Mouse (Mus musculus) MEL (cell line): ENCODE measurements around the gene Fam124a. TPM values are rescaled to one million over a fixed set of nuclear protein-coding genes. Genes with fewer than 3 reads are reported as not detected.

Experiments used
- DNase-seq: peaks from one replicate; pipeline ENCODE4 v3.0.0; 2011; ENCODE audit warnings: low read depth, low spot score
- H3K27ac ChIP-seq: 2 replicates; pipeline ENCODE4 v1.5.1; 2012; ENCODE audit warnings: low read depth, mild to moderate bottlenecking, control low read depth, low read length, moderate library complexity; ENCODE audit not compliant: control insufficient read depth
- H3K27me3 ChIP-seq, 2 experiments: fragments of 150-350 bp in 1 of 2; sonication (generic) in 1 of 2; 2 replicates each; pipeline ENCODE4 v1.6.1; 2012; ENCODE audit warnings: low read length in 2 of 2, mild to moderate bottlenecking in 2 of 2, improper control_type of control experiment in 1 of 2, moderate library complexity in 1 of 2; ENCODE audit not compliant: insufficient read depth in 2 of 2, control insufficient read depth in 1 of 2
- H3K36me3 ChIP-seq, 2 experiments: 2 replicates each; pipeline ENCODE4 v1.6.1; 2012 to 2014; ENCODE audit warnings: low read length in 2 of 2, improper control_type of control experiment in 1 of 2, inconsistent platforms in 1 of 2, mild to moderate bottlenecking in 1 of 2; ENCODE audit not compliant: insufficient read depth in 2 of 2, control insufficient read depth in 1 of 2
- H3K4me1 ChIP-seq, 2 experiments: fragments of 150-350 bp in 1 of 2; sonication (generic) in 1 of 2; 2 replicates each; pipeline ENCODE4 v1.6.1; 2012; ENCODE audit warnings: low read length in 2 of 2, improper control_type of control experiment in 1 of 2, mild to moderate bottlenecking in 1 of 2; ENCODE audit not compliant: insufficient read depth in 2 of 2, control insufficient read depth in 1 of 2
- H3K4me3 ChIP-seq, 2 experiments: fragments of 150-350 bp in 1 of 2; sonication (generic) in 1 of 2; 2 replicates each; pipeline ENCODE4 v1.5.1; 2012; ENCODE audit warnings: low read depth in 2 of 2, low read length in 2 of 2, mild to moderate bottlenecking in 2 of 2, moderate library complexity in 2 of 2, control low read depth in 1 of 2, improper control_type of control experiment in 1 of 2; ENCODE audit not compliant: control insufficient read depth in 1 of 2, insufficient read depth in 1 of 2
- H3K79me2 ChIP-seq: 2 replicates; pipeline ENCODE4 v1.6.1; 2012; ENCODE audit warnings: mild to moderate bottlenecking, low read length, moderate library complexity; ENCODE audit not compliant: control insufficient read depth, poor library complexity, insufficient read depth
- H3K9ac ChIP-seq: 2 replicates; pipeline ENCODE4 v1.6.1; 2012; ENCODE audit warnings: low read depth, mild to moderate bottlenecking, control low read depth, low read length, moderate library complexity; ENCODE audit not compliant: control insufficient read depth, poor library complexity, severe bottlenecking
- H3K9me3 ChIP-seq: fragments of 150-350 bp; sonication (generic); replicated peaks from 2 replicates; pipeline ENCODE4 v1.6.1; 2012; ENCODE audit warnings: mild to moderate bottlenecking, low read length, improper control_type of control experiment, moderate library complexity; ENCODE audit not compliant: insufficient read depth
- BHLHE40 ChIP-seq: IDR thresholded peaks from 2 replicates; pipeline ENCODE4 v1.6.1; 2012; ENCODE audit warnings: low read depth, mild to moderate bottlenecking, inconsistent platforms, low read length, improper control_type of control experiment, borderline replicate concordance
- CHD2 ChIP-seq: IDR thresholded peaks from 2 replicates; pipeline ENCODE4 v1.6.1; 2011; ENCODE audit warnings: low read length, improper control_type of control experiment
- ELF1 ChIP-seq: IDR thresholded peaks from 2 replicates; pipeline ENCODE4 v1.6.1; 2014; ENCODE audit warnings: low read depth, mild to moderate bottlenecking, inconsistent platforms, low read length, improper control_type of control experiment, moderate library complexity
- GATA1 ChIP-seq: IDR thresholded peaks from 2 replicates; pipeline ENCODE4 v1.6.1; 2011; ENCODE audit warnings: low read depth, low read length, improper control_type of control experiment
- KAT2A ChIP-seq: conservative IDR thresholded peaks from 2 replicates; pipeline ENCODE4 v1.6.1; 2012; ENCODE audit warnings: low read depth, low read length, improper control_type of control experiment, inconsistent platforms
- MAFK ChIP-seq: IDR thresholded peaks from 2 replicates; pipeline ENCODE4 v1.6.1; 2011; ENCODE audit warnings: low read depth, mild to moderate bottlenecking, low read length, improper control_type of control experiment, borderline replicate concordance
- MAX ChIP-seq: IDR thresholded peaks from 2 replicates; pipeline ENCODE4 v1.6.1; 2011; ENCODE audit warnings: low read length, improper control_type of control experiment
- MYB ChIP-seq: IDR thresholded peaks from 2 replicates; pipeline ENCODE4 v1.6.1; 2011; ENCODE audit warnings: mild to moderate bottlenecking, low read depth, low read length, improper control_type of control experiment
- MYC ChIP-seq: IDR thresholded peaks from 2 replicates; pipeline ENCODE4 v1.6.1; 2011; ENCODE audit warnings: low read depth, mild to moderate bottlenecking, low read length, improper control_type of control experiment, moderate library complexity
- NELFE ChIP-seq: IDR thresholded peaks from 2 replicates; pipeline ENCODE4 v1.6.1; 2011; ENCODE audit warnings: low read depth, low read length, improper control_type of control experiment
- POLR2A ChIP-seq, 2 experiments: IDR thresholded peaks; 2 replicates each; pipeline ENCODE4 v1.6.1; 2011 to 2012; ENCODE audit warnings: low read length in 2 of 2, mild to moderate bottlenecking in 2 of 2, control low read depth in 1 of 2, improper control_type of control experiment in 1 of 2, low read depth in 1 of 2, moderate library complexity in 1 of 2; ENCODE audit not compliant: control insufficient read depth in 1 of 2, insufficient read depth in 1 of 2, poor library complexity in 1 of 2
- POLR2AphosphoS5 ChIP-seq: IDR thresholded peaks from 2 replicates; pipeline ENCODE4 v1.6.1; 2012; ENCODE audit warnings: low read depth, borderline replicate concordance, mild to moderate bottlenecking, inconsistent platforms, low read length, moderate library complexity, mixed read lengths
- SMC3 ChIP-seq: IDR thresholded peaks from 2 replicates; pipeline ENCODE4 v1.6.1; 2011; ENCODE audit warnings: low read depth, low read length, improper control_type of control experiment
- TAL1 ChIP-seq: IDR thresholded peaks from 2 replicates; pipeline ENCODE4 v1.6.1; 2012; ENCODE audit warnings: mild to moderate bottlenecking, inconsistent platforms, low read length, moderate library complexity, mixed read lengths
- TBP ChIP-seq: IDR thresholded peaks from 2 replicates; pipeline ENCODE4 v1.8.0; 2011; ENCODE audit warnings: low read depth, low read length, improper control_type of control experiment
- TCF12 ChIP-seq: IDR thresholded peaks from 2 replicates; pipeline ENCODE4 v1.6.1; 2014; ENCODE audit warnings: low read depth, mild to moderate bottlenecking, inconsistent platforms, low read length, improper control_type of control experiment, moderate library complexity
- UBTF ChIP-seq: IDR thresholded peaks from 2 replicates; pipeline ENCODE4 v1.6.1; 2012; ENCODE audit warnings: low read depth, mild to moderate bottlenecking, inconsistent platforms, low read length, improper control_type of control experiment, moderate library complexity, borderline replicate concordance; ENCODE audit not compliant: insufficient read depth
- USF2 ChIP-seq, 2 experiments: IDR thresholded peaks; 2 replicates each; pipeline ENCODE4 v1.6.1; 2011 to 2012; ENCODE audit warnings: improper control_type of control experiment in 2 of 2, low read length in 2 of 2, borderline replicate concordance in 1 of 2, inconsistent platforms in 1 of 2, low read depth in 1 of 2, mild to moderate bottlenecking in 1 of 2; ENCODE audit not compliant: insufficient read depth in 1 of 2
- ZC3H11A ChIP-seq: IDR thresholded peaks from 2 replicates; pipeline ENCODE4 v1.6.1; 2012; ENCODE audit warnings: low read depth, mild to moderate bottlenecking, inconsistent platforms, low read length, improper control_type of control experiment
- ZKSCAN1 ChIP-seq: IDR thresholded peaks from 2 replicates; pipeline ENCODE4 v1.6.1; 2012; ENCODE audit warnings: low read depth, mild to moderate bottlenecking, inconsistent platforms, low read length, improper control_type of control experiment, moderate library complexity
- polyA plus RNA-seq, 2 experiments: library from polyadenylated mRNA; stranded (reverse) in 1 of 2; unstranded in 1 of 2; fragments of >175 nt in 1 of 2; fragments of >200 nt in 1 of 2; gene quantifications; 2 replicates each; pipeline versions ENCODE4 v1.2.1 to v1.2.4; 2012; ENCODE audit warnings: low replicate concordance in 2 of 2, low read depth in 1 of 2; ENCODE audit not compliant: insufficient read length in 2 of 2, insufficient read depth in 1 of 2, missing spikeins in 1 of 2
- total RNA-seq: library from RNA; depleted of rRNA; stranded (reverse); fragments of 300-350 nt; gene quantifications from 2 replicates; pipeline ENCODE4 v1.2.3, GENCODE M21; 2012

The Fam124a gene
- total and polyA plus RNA-seq, 3 experiments, result not detected

GRCm38 (mm10) chr14:62570299-62570698 lies 14.8 kb downstream of the Fam124a start:
- no peaks in the 10 kb centered on the region for H3K36me3 ChIP-seq
- no peak for TF ChIP-seq USF2 (IDR thresholded peaks at IDR 0.05; ENCODE audit: borderline replicate concordance in 1 of 2, insufficient read depth in 1 of 2, low read depth in 1 of 2, low read length in 2 of 2)
- no peak for TF ChIP-seq BHLHE40
- no peak for TF ChIP-seq SMC3
- no peak for TF ChIP-seq UBTF
- TF ChIP-seq POLR2AphosphoS5, result no peak
- TF ChIP-seq ZKSCAN1, result no peak
- no peak for TF ChIP-seq GATA1
- TF ChIP-seq MYC, result no peak
- no peak for TF ChIP-seq MAX
- no peak for TF ChIP-seq TAL1
- no peak for TF ChIP-seq MYB
- no peak for TF ChIP-seq POLR2A (IDR thresholded peaks at IDR 0.05; ENCODE audit: control insufficient read depth in 1 of 2, insufficient read depth in 1 of 2, low read depth in 1 of 2, low read length in 2 of 2, poor library complexity in 1 of 2)
- no peak for TF ChIP-seq TCF12
- DNase-seq, result no peak
- no peak overlapping the region for H3K27ac ChIP-seq
- H3K27me3 ChIP-seq, result no peaks in the 10 kb centered on the region
- no peak overlapping the region for H3K9ac ChIP-seq
- H3K4me1 ChIP-seq, result no peaks in the 10 kb centered on the region
- no peaks in the 10 kb centered on the region for H3K79me2 ChIP-seq
- H3K9me3 ChIP-seq, result no peaks in the 10 kb centered on the region
- no peak overlapping the region for H3K4me3 ChIP-seq

- no peak for TF ChIP-seq CHD2
- H3K9me3 ChIP-seq, result no peaks in the 10 kb centered on the region
- no peaks in the 10 kb centered on the region for H3K36me3 ChIP-seq
- no peaks in the 10 kb centered on the region for H3K27me3 ChIP-seq
- H3K4me3 ChIP-seq, result no peak overlapping the region
- DNase-seq, result no peak
- H3K79me2 ChIP-seq, result no peaks in the 10 kb centered on the region
- H3K4me1 ChIP-seq, result no peaks in the 10 kb centered on the region
- no peak overlapping the region for H3K9ac ChIP-seq
- H3K27ac ChIP-seq, result no peak overlapping the region
Measured at GRCm38 (mm10) chr14:62573454-62573853, 17.9 kb downstream of the Fam124a start.

- TF ChIP-seq ELF1 (no peak), GATA1 (no peak), NELFE (no peak), ZC3H11A (no peak), USF2 (IDR thresholded peaks at IDR 0.05; ENCODE audit: borderline replicate concordance in 1 of 2, insufficient read depth in 1 of 2, low read depth in 1 of 2, low read length in 2 of 2) (no peak), POLR2A (IDR thresholded peaks at IDR 0.05; ENCODE audit: control insufficient read depth in 1 of 2, insufficient read depth in 1 of 2, low read depth in 1 of 2, low read length in 2 of 2, poor library complexity in 1 of 2) (no peak), KAT2A (no peak), MAFK (no peak), TBP (no peak), BHLHE40 (no peak)
- TF ChIP-seq, all 39 proteins: peak for 0
- Histone ChIP-seq H3K4me3 (no peak overlapping the region), H3K27ac (no peak overlapping the region), H3K27me3 (no peaks in the 10 kb centered on the region), H3K9me3 (no peaks in the 10 kb centered on the region), H3K36me3 (no peaks in the 10 kb centered on the region), H3K9ac (no peak overlapping the region), H3K4me1 (no peaks in the 10 kb centered on the region), H3K79me2 (no peaks in the 10 kb centered on the region)
- no peak for DNase-seq
Measured at GRCm38 (mm10) chr14:62574906-62575305, 19.4 kb downstream of the Fam124a start.
